Mouse (Mus musculus): ENCODE measurements around the gene Pbx4. TPM values are rescaled to one million over a fixed set of nuclear protein-coding genes. Genes with fewer than 3 reads are reported as not detected.

Gene Pbx4
- polyA plus RNA-seq, 1 experiment from 2014 or later = 42.9 TPM

- Histone ChIP-seq H3K9me3 (replicated peaks) (no peaks in the 10 kb centered on the region), H3K27me3 (ENCODE audit: low read depth, poor library complexity, severe bottlenecking) (no peaks in the 10 kb centered on the region), H3K4me3 (no peak overlapping the region), H3K27ac (replicated peaks) (no peak overlapping the region), H3K4me1 (no peaks in the 10 kb centered on the region), H3K36me3 (peaks cover 99% of the 10 kb centered on the region)
- 90% methylated on average over 5 of the region's 5 CpGs for WGBS
- no peak for DNase-seq (ENCODE audit: low spot score)
Observed at GRCm38 (mm10) chr8:69799946-69800345, 32.3 kb upstream of the Pbx4 start.

DNA sequence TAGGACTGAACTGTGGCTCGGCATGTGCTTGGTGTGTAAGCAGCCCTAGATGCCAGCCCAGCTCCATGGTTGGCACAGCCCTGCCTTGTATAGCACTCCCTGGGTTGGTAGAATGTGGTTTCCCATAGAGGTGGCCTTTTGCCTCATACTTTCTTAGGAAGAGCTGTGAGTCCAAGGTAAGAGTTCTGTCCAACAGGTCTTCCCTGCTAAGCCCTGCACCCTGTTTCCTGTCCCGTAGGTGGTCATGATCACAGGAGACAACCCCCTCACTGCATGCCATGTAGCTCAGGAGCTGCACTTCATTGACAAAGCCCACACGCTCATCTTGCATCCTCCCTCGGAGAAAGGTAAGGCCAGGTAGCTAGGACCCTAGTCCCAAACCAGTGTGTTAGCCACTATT, 30.5 kb upstream of the Pbx4 start:
- 94% methylated on average over 4 of the region's 4 CpGs for WGBS
- peaks cover 99% of the 10 kb centered on the region for H3K36me3 ChIP-seq

DNA sequence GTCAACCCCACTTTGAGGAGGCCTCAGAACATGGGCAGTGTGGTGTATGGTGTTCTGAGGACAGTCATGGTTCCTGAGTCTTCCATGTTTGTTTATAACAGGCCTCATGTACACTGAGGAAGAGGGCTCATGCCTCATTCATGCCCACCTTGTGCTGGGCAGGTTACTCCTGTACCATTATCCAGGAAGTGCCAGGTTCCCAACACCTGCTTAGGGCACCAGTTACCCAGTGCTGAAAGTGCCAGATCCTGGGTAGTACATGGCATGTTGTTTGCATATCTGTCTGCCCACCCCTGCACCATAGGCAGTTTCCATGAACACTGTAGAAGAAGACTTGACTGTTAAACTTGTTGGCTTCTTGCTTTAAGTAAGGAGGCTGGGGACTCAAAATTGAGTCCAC, 30.1 kb upstream of the Pbx4 start:
- no peak overlapping the region for H3K4me3 ChIP-seq
- no peaks in the 10 kb centered on the region for H3K27me3 ChIP-seq (ENCODE audit: low read depth, poor library complexity, severe bottlenecking)
- no peak overlapping the region for H3K27ac ChIP-seq (replicated peaks)
- no peak for DNase-seq (ENCODE audit: low spot score)
- H3K9me3 ChIP-seq (replicated peaks) = no peaks in the 10 kb centered on the region
- peaks cover 99% of the 10 kb centered on the region for H3K36me3 ChIP-seq
- no peaks in the 10 kb centered on the region for H3K4me1 ChIP-seq

More for the DNA sequence above, 30.5 kb upstream of the Pbx4 start:
- H3K4me3 ChIP-seq = no peak overlapping the region
- H3K4me1 ChIP-seq = no peaks in the 10 kb centered on the region
- no peaks in the 10 kb centered on the region for H3K27me3 ChIP-seq (ENCODE audit: low read depth, poor library complexity, severe bottlenecking)
- no peak overlapping the region for H3K27ac ChIP-seq (replicated peaks)
- no peaks in the 10 kb centered on the region for H3K9me3 ChIP-seq (replicated peaks)
- DNase-seq (ENCODE audit: low spot score) = no peak

- H3K27ac ChIP-seq (replicated peaks) = no peak overlapping the region
- no peak overlapping the region for H3K4me3 ChIP-seq
- H3K36me3 ChIP-seq = peaks cover 99% of the 10 kb centered on the region
- H3K9me3 ChIP-seq (replicated peaks) = no peaks in the 10 kb centered on the region
- H3K4me1 ChIP-seq = peaks cover 4% of the 10 kb centered on the region
- DNase-seq (ENCODE audit: low spot score) = no peak
- 93% methylated on average over 7 of the region's 7 CpGs for WGBS
- H3K27me3 ChIP-seq (ENCODE audit: low read depth, poor library complexity, severe bottlenecking) = no peaks in the 10 kb centered on the region
Observed at GRCm38 (mm10) chr8:69803366-69803765, 28.9 kb upstream of the Pbx4 start.

GRCm38 (mm10) chr8:69804537-69804936, 27.8 kb upstream of the Pbx4 start:
- Histone ChIP-seq H3K27ac (replicated peaks) (no peak overlapping the region), H3K27me3 (ENCODE audit: low read depth, poor library complexity, severe bottlenecking) (no peaks in the 10 kb centered on the region), H3K36me3 (peaks cover 88% of the 10 kb centered on the region), H3K9me3 (replicated peaks) (no peaks in the 10 kb centered on the region), H3K4me3 (no peak overlapping the region), H3K4me1 (peaks cover 15% of the 10 kb centered on the region)
- 90% methylated on average over 6 of the region's 6 CpGs for WGBS
- no peak for DNase-seq (ENCODE audit: low spot score)

- Histone ChIP-seq H3K36me3 (peaks cover 83% of the 10 kb centered on the region), H3K4me3 (no peak overlapping the region), H3K9me3 (replicated peaks) (no peaks in the 10 kb centered on the region), H3K4me1 (peaks cover 17% of the 10 kb centered on the region), H3K27ac (replicated peaks) (no peak overlapping the region), H3K27me3 (ENCODE audit: low read depth, poor library complexity, severe bottlenecking) (no peaks in the 10 kb centered on the region)
- 90% methylated on average over 10 of the region's 10 CpGs for WGBS
- DNase-seq (ENCODE audit: low spot score) = no peak
Observed at GRCm38 (mm10) chr8:69805086-69805485, 27.2 kb upstream of the Pbx4 start.

DNA sequence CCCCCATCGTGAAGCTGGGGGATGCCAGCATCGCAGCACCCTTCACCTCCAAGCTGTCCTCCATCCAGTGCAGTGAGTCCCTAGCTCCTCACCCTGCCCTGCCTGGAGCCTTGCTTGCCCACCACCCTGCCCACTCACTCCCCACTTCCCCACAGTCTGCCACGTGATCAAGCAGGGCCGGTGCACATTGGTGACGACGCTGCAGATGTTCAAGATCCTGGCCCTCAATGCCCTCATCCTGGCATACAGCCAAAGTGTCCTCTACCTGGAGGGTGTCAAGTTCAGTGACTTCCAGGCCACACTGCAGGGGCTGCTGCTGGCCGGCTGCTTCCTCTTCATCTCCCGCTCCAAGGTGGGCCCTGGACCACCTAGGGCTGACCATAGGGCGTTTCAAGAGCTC, 26.8 kb upstream of the Pbx4 start:
- no peak overlapping the region for H3K4me3 ChIP-seq
- H3K4me1 ChIP-seq = peaks cover 17% of the 10 kb centered on the region
- DNase-seq (ENCODE audit: low spot score) = no peak
- H3K27me3 ChIP-seq (ENCODE audit: low read depth, poor library complexity, severe bottlenecking) = no peaks in the 10 kb centered on the region
- H3K36me3 ChIP-seq = peaks cover 80% of the 10 kb centered on the region
- H3K9me3 ChIP-seq (replicated peaks) = no peaks in the 10 kb centered on the region
- WGBS = 95% methylated on average over 9 of the region's 9 CpGs
- no peak overlapping the region for H3K27ac ChIP-seq (replicated peaks)

DNA sequence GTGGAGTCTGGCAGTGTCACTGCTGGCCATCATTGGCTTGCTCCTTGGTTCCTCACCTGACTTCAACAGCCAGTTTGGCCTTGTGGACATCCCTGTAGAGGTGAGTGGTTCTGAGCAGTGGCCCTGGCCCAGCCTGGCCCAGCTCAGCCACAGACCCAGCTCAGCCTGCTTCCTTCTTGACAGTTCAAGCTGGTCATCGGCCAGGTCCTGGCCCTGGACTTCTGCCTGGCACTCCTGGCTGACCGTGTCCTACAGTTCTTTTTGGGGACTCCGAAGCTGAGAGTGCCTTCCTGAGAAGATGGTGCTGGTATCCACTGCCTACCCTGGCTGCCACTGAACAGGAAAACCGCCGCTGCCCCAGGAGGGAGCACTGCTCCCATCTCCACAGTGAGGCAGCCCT, 25.1 kb upstream of the Pbx4 start:
- Histone ChIP-seq H3K4me3 (no peak overlapping the region), H3K27ac (replicated peaks) (no peak overlapping the region), H3K9me3 (replicated peaks) (no peaks in the 10 kb centered on the region), H3K4me1 (peaks cover 17% of the 10 kb centered on the region), H3K36me3 (peaks cover 71% of the 10 kb centered on the region), H3K27me3 (ENCODE audit: low read depth, poor library complexity, severe bottlenecking) (no peaks in the 10 kb centered on the region)
- DNase-seq (ENCODE audit: low spot score) = no peak
- WGBS = 89% methylated on average over 5 of the region's 5 CpGs

GRCm38 (mm10) chr8:69808094-69808863, 24.0 kb upstream of the Pbx4 start, which contains the start of gene Gmip:
TSS of gene Gmip (plus strand) at chr8:69808679.
- Histone ChIP-seq H3K4me1 (peaks cover 17% of the 10 kb centered on the region), H3K36me3 (peaks cover 60% of the 10 kb centered on the region), H3K27ac (replicated peaks) (peak within 1 kb of the TSS; percentile 69), H3K27me3 (ENCODE audit: low read depth, poor library complexity, severe bottlenecking) (no peaks in the 10 kb centered on the region), H3K9me3 (replicated peaks) (no peaks in the 10 kb centered on the region), H3K4me3 (peak within 1 kb of the TSS; percentile 65)
- 6% methylated on average over 28 of the region's 28 CpGs for WGBS
- peak; percentile 75 for DNase-seq (ENCODE audit: low spot score)

DNA sequence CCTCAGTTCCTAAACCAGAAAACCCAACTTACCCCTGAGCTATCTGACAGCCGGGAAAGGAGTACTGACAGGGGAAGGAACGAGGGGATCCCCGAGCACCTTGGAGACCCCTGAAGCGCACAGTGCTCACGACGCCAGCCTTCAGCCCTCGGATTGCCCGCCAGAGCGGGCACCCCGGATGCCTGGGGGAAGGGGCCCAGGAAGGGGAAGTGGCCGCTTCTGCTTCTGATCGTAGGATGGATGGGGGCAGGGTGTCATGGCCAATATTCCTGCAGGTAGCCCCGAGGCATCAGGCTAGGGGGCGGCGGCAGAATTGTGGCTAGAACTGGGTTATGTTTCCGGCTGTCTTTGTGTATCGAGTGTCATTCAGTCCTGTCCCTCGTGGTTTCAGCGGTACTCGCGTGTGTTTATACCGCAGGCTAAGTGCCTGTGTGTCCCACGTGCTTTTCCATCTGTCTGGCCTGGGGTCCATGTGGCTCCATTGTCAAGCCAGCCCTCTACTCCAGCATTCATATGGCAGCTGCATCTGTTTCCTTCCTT, 23.4 kb upstream of the Pbx4 start:
- Histone ChIP-seq H3K36me3 (peaks cover 60% of the 10 kb centered on the region), H3K4me1 (peaks cover 17% of the 10 kb centered on the region), H3K4me3 (peak overlapping the region; percentile 65), H3K27me3 (ENCODE audit: low read depth, poor library complexity, severe bottlenecking) (no peaks in the 10 kb centered on the region), H3K9me3 (replicated peaks) (no peaks in the 10 kb centered on the region), H3K27ac (replicated peaks) (peak overlapping the region; percentile 69)
- peak; percentile 24 for DNase-seq (ENCODE audit: low spot score)
- 4% methylated on average over 23 of the region's 23 CpGs for WGBS

- H3K36me3 ChIP-seq = peaks cover 61% of the 10 kb centered on the region
Observed at GRCm38 (mm10) chr8:69809820-69810219, 22.5 kb upstream of the Pbx4 start.

GRCm38 (mm10) chr8:69814881-69815280, 17.4 kb upstream of the Pbx4 start:
- Histone ChIP-seq H3K4me1 (peaks cover 9% of the 10 kb centered on the region; the same call in 1 of the 2 replicates), H3K27ac (replicated peaks) (no peak overlapping the region), H3K36me3 (peaks cover 63% of the 10 kb centered on the region), H3K27me3 (ENCODE audit: low read depth, poor library complexity, severe bottlenecking) (peaks cover 5% of the 10 kb centered on the region), H3K9me3 (replicated peaks) (no peaks in the 10 kb centered on the region), H3K4me3 (no peak overlapping the region)
- DNase-seq (ENCODE audit: low spot score) = no peak
- WGBS = 87% methylated on average over 2 of the region's 2 CpGs

More at GRCm38 (mm10) chr8:69809820-69810219, 22.5 kb upstream of the Pbx4 start:
- Histone ChIP-seq H3K4me3 (no peak overlapping the region), H3K27me3 (ENCODE audit: low read depth, poor library complexity, severe bottlenecking) (no peaks in the 10 kb centered on the region), H3K27ac (replicated peaks) (no peak overlapping the region), H3K4me1 (peaks cover 17% of the 10 kb centered on the region), H3K9me3 (replicated peaks) (no peaks in the 10 kb centered on the region)
- WGBS = 67% methylated on average over 3 of the region's 3 CpGs
- DNase-seq (ENCODE audit: low spot score) = no peak

DNA sequence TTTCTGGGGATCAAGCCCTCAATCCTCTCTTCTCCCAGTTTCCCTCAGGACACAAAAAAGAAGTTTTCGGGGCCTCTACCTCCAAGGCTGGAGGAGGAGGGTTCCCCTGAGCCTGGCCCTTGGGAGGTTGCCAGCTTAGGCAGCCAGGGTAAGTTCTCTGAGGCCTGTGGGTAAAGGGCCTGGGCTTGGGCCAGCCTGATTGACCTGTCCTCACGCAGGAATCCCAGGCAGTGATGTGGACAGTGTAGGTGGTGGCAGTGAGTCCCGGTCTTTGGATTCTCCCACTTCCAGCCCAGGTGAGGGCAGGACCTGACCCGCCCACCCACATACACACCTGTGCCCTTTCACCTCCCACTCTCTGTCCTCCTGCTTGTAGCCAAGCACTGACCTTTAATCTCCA, 16.9 kb upstream of the Pbx4 start:
- peaks cover 65% of the 10 kb centered on the region for H3K36me3 ChIP-seq
- 95% methylated on average over 4 of the region's 4 CpGs for WGBS
- no peak overlapping the region for H3K27ac ChIP-seq (replicated peaks)
- H3K4me3 ChIP-seq = no peak overlapping the region
- H3K27me3 ChIP-seq (ENCODE audit: low read depth, poor library complexity, severe bottlenecking) = peaks cover 10% of the 10 kb centered on the region
- DNase-seq (ENCODE audit: low spot score) = no peak
- H3K9me3 ChIP-seq (replicated peaks) = no peaks in the 10 kb centered on the region
- peaks cover 9% of the 10 kb centered on the region; the same call in 1 of the 2 replicates for H3K4me1 ChIP-seq

Measured in midbrain, embryonic 10.5 days (tissue).